Comparison of ENCODE assay signal across 9 mouse cellular contexts in the genomic region with DNA sequence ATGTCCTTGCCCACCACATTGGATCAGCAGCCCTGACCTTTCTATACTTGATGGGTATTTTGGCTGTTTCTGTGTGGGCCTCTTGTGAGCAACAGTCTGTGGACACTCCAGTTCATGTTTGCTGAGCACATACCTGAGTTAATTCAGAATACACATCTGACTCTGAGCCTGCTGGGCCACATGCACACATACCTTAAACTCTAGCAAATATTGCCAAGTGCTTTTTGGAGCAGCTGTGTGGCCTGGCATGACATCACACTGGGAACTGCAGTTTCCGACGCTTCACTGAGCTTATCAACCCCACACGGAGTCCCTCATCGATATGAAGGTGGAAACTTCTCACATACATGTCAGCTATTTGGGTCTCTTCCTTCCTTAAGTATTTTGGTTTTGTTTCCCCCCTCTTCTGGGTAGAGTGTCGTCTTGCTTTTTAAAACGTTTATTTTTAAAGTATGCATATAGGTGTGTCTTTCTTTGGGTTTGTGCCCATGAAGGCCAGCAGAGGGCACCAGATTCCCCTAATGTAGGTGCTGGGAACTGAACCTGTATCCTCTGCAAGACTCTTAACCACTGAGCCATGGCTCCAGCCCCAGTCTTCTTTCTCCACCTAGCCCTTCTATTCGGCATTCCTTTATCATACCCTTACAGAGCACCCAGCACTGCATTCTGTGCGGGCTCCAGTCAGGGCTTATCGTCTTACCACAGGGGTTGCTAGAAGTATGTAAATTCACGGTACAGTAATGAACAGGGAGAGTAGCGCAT. TPM values are rescaled to one million over a fixed set of nuclear protein-coding genes. Genes with fewer than 3 reads are reported as not detected.
A peak's percentile ranks its signal among the peaks of the same experiment; 100 is the strongest.
DNase-seq lines count a peak whose midpoint lies in the region; TF ChIP-seq lines count a peak whose summit lies in the region.
"Had no signal": no experiment of that assay in that cellular context is flagged by ENCODE, and none has a peak within 500 bp of the region (broad histone marks: within the 10 kb centered on the region; RNA-seq: fewer than 3 reads in every experiment).

No protein-coding gene starts in this region.

- DNase-seq in heart, adult 2 months = peak; percentile 28 to 55
- no peak for DNase-seq in heart, adult 11 months
- peak; percentile 63 for DNase-seq in CD4-positive helper T cell, adult 2 months (ENCODE audit: low read depth, low spot score)
- DNase-seq in WW6 (ENCODE audit: low read depth, low spot score) = peak; percentile 22
- DNase-seq in heart, postnatal 4 days = peak; percentile 49
- DNase-seq in lung, postnatal 14 days = peak; percentile 61
- peak; percentile 49 to 50 for DNase-seq in thymus, postnatal 36 days
- no peak for DNase-seq in frontal cortex, adult 2 months (ENCODE audit: extremely low spot score in 1 of 2, low spot score in 1 of 2)

- H3K4me3 ChIP-seq in heart, adult 2 months = no peak overlapping the region
- H3K4me3 ChIP-seq: midbrain, embryonic 12.5 days had no signal

- 65% methylated on average over 11 of the region's 11 CpGs for WGBS in heart, adult 2 months

- no peaks in the 10 kb centered on the region for H3K27me3 ChIP-seq in heart, adult 2 months (ENCODE audit: control insufficient read depth, insufficient read depth, low read length)
- H3K27me3 ChIP-seq: midbrain, embryonic 12.5 days had no signal

- no peak for TF ChIP-seq EP300 in heart, adult 2 months (IDR thresholded peaks at IDR 0.05; ENCODE audit: insufficient read depth, low read depth, low read length)

- no peaks in the 10 kb centered on the region for H3K79me2 ChIP-seq in heart, adult 2 months (replicated peaks; ENCODE audit: control insufficient read depth, insufficient read depth, low read length)

- TF ChIP-seq CTCF in heart, adult 2 months (IDR thresholded peaks at IDR 0.05) = peak; percentile 77

- H3K4me1 ChIP-seq in heart, adult 2 months (ENCODE audit: control insufficient read depth, insufficient read depth, low read length) = 0 out of 2 replicates have a peak, but pooled peaks cover 2% of the 10 kb centered on the region

- intact Hi-C loops in heart, adult 2 months (cut with DNase I) = loop anchor here (1.0 kb wide), 1 partner anchor 32 kb away; no protein-coding TSS in a partner anchor

- H3K27ac ChIP-seq in heart, adult 2 months = no peak overlapping the region
- H3K27ac ChIP-seq: midbrain, embryonic 12.5 days had no signal

- no peaks in the 10 kb centered on the region for H3K36me3 ChIP-seq in heart, adult 2 months (ENCODE audit: control insufficient read depth, insufficient read depth, low read length)

- no peak overlapping the region for H3K9ac ChIP-seq in heart, adult 2 months (ENCODE audit: low read depth, low read length)
- H3K9ac ChIP-seq: midbrain, embryonic 12.5 days had no signal

- TF ChIP-seq POLR2A in heart, adult 2 months (IDR thresholded peaks at IDR 0.05; ENCODE audit: insufficient read depth, low read depth, low read length) = no peak

RNA-seq across cellular contexts. Expression of a gene that starts 25.8 kb away (rescaled TPM):
- 10 to 100 TPM in 1 of 2 experiments, 1 to 10 TPM in 1; 9.8 to 11.4 TPM for total RNA-seq in heart, adult 2 months (2021)
- polyA plus RNA-seq in heart, adult 2 months (2012; rRNA removed) = 14.4 and 15.6 TPM in 2 replicates
- total RNA-seq in heart, postnatal 4 days (2021) = 10 to 100 TPM; 34.8 to 39.6 TPM
- 666 and 673 TPM in 2 replicates for polyA plus RNA-seq in frontal cortex, adult 2 months (2012; rRNA removed)

RNA-seq across cellular contexts. Expression of a gene that starts 37.0 kb away (rescaled TPM):
- not detected for total RNA-seq in heart, adult 2 months (2021)
- 0.12 TPM in 1 of 2 replicates, not detected in the other for polyA plus RNA-seq in heart, adult 2 months (2012; rRNA removed)
- not detected for total RNA-seq in heart, postnatal 4 days (2021)
- 1.8 and 4.8 TPM in 2 replicates for polyA plus RNA-seq in frontal cortex, adult 2 months (2012; rRNA removed)

RNA-seq across cellular contexts. Expression of a gene that starts 45.6 kb away (rescaled TPM):
- total RNA-seq in heart, adult 2 months (2021) = 1 to 10 TPM; 2.4 to 4.2 TPM
- polyA plus RNA-seq in heart, adult 2 months (2012; rRNA removed) = 2.2 and 3.3 TPM in 2 replicates
- total RNA-seq in heart, postnatal 4 days (2021) = 1 to 10 TPM; 3.0 to 5.4 TPM
- polyA plus RNA-seq in frontal cortex, adult 2 months (2012; rRNA removed) = 7.9 and 8.9 TPM in 2 replicates

RNA-seq across cellular contexts. Expression of a gene that starts 45.8 kb away (rescaled TPM):
- total RNA-seq in heart, adult 2 months (2021) = under 1 TPM; 0.10 to 0.11 TPM
- polyA plus RNA-seq in heart, adult 2 months (2012; rRNA removed) = 0.61 and 0.98 TPM in 2 replicates
- total RNA-seq in heart, postnatal 4 days (2021) = under 1 TPM; 0.09 to 0.36 TPM
- polyA plus RNA-seq in frontal cortex, adult 2 months (2012; rRNA removed) = 1.7 and 1.9 TPM in 2 replicates

RNA-seq across cellular contexts. Expression of a gene that starts 54.7 kb away (rescaled TPM):
- total RNA-seq in heart, adult 2 months (2021) = 10 to 100 TPM; 19.5 to 20.0 TPM
- 21.0 and 21.5 TPM in 2 replicates for polyA plus RNA-seq in heart, adult 2 months (2012; rRNA removed)
- 10 to 100 TPM; 45.4 to 46.0 TPM for total RNA-seq in heart, postnatal 4 days (2021)
- 28.3 and 30.0 TPM in 2 replicates for polyA plus RNA-seq in frontal cortex, adult 2 months (2012; rRNA removed)

Comparison
In these comparisons a context has a peak if more than half of its experiments do, and no peak if none do; other contexts are left out.
1. DNase-seq: peak in heart, adult 2 months (2 of 2), CD4-positive helper T cell, adult 2 months (single experiment), WW6 (single experiment), heart, postnatal 4 days (single experiment), lung, postnatal 14 days (single experiment) and thymus, postnatal 36 days (2 of 2); none in heart, adult 11 months (single experiment) and frontal cortex, adult 2 months (0 of 2).